Mouse (Mus musculus) myocyte (in vitro differentiated cells): ENCODE data around the gene Rab38. TPM values are rescaled to one million over a fixed set of nuclear protein-coding genes. Genes with fewer than 3 reads are reported as not detected.

Experiments used
- H3K27me3 ChIP-seq: one replicate; pipeline ENCODE4 v1.6.1; 2011; ENCODE audit not compliant: control insufficient read depth, insufficient read depth, insufficient read length
- H3K36me3 ChIP-seq: one replicate; pipeline ENCODE4 v1.6.1; 2011; ENCODE audit not compliant: control insufficient read depth, insufficient read depth
- H3K4me2 ChIP-seq: one replicate; pipeline ENCODE4 v1.6.1; 2011; ENCODE audit warnings: low read depth, control low read depth
- H3K4me3 ChIP-seq: one replicate; pipeline ENCODE4 v1.5.1; 2011; ENCODE audit warnings: mild to moderate bottlenecking, control low read depth, moderate library complexity
- H3K79me2 ChIP-seq: one replicate; pipeline ENCODE4 v1.6.1; 2011; ENCODE audit not compliant: control insufficient read depth, insufficient read depth
- H3ac ChIP-seq: one replicate; pipeline ENCODE4 v1.6.1; 2011; ENCODE audit not compliant: control insufficient read depth, insufficient read length
- CEBPB ChIP-seq: IDR thresholded peaks from 2 replicates; pipeline ENCODE4 v1.6.1; 2011; ENCODE audit warnings: mild to moderate bottlenecking, moderate library complexity; ENCODE audit not compliant: poor library complexity, insufficient read depth, severe bottlenecking
- E2F4 ChIP-seq: IDR thresholded peaks from one replicate; pipeline ENCODE4 v1.6.1; 2011; ENCODE audit warnings: mild to moderate bottlenecking, control low read depth, moderate library complexity; ENCODE audit not compliant: insufficient read depth
- MAX ChIP-seq: IDR thresholded peaks from one replicate; pipeline ENCODE4 v1.6.1; 2011; ENCODE audit warnings: low read depth, mild to moderate bottlenecking, control low read depth
- MYOD1 ChIP-seq, 3 experiments: IDR thresholded peaks; one replicate each; pipeline ENCODE4 v1.6.1; 2011; ENCODE audit warnings: control low read depth in 2 of 3, low read depth in 2 of 3, mild to moderate bottlenecking in 2 of 3, moderate library complexity in 1 of 3; ENCODE audit not compliant: insufficient read length in 2 of 3, control insufficient read depth in 1 of 3
- MYOG ChIP-seq, 3 experiments: IDR thresholded peaks; one replicate each; pipeline ENCODE4 v1.6.1; 2011; ENCODE audit warnings: control low read depth in 2 of 3, low read depth in 2 of 3, mild to moderate bottlenecking in 2 of 3; ENCODE audit not compliant: insufficient read length in 2 of 3, control insufficient read depth in 1 of 3, insufficient read depth in 1 of 3
- POLR2A ChIP-seq: IDR thresholded peaks from one replicate; pipeline ENCODE4 v1.6.1; 2011; ENCODE audit warnings: low read depth, mild to moderate bottlenecking, control low read depth, moderate library complexity; ENCODE audit not compliant: insufficient read length
- POLR2AphosphoS2 ChIP-seq: IDR thresholded peaks from one replicate; pipeline ENCODE4 v1.6.1; 2011; ENCODE audit warnings: low read depth, control low read depth; ENCODE audit not compliant: insufficient read length
- REST ChIP-seq: IDR thresholded peaks from one replicate; pipeline ENCODE4 v1.6.1; 2011; ENCODE audit warnings: mild to moderate bottlenecking, control low read depth, moderate library complexity; ENCODE audit not compliant: insufficient read depth, insufficient read length
- SRF ChIP-seq: IDR thresholded peaks from one replicate; pipeline ENCODE4 v1.6.1; 2011; ENCODE audit warnings: low read depth; ENCODE audit not compliant: control insufficient read depth, insufficient read length
- TCF12 ChIP-seq: IDR thresholded peaks from one replicate; pipeline ENCODE4 v1.6.1; 2011; ENCODE audit warnings: mild to moderate bottlenecking, control low read depth; ENCODE audit not compliant: poor library complexity, insufficient read depth, severe bottlenecking
- TCF3 ChIP-seq: IDR thresholded peaks from one replicate; pipeline ENCODE4 v1.6.1; 2011; ENCODE audit warnings: low read depth, control low read depth; ENCODE audit not compliant: insufficient read length
- USF1 ChIP-seq: IDR thresholded peaks from one replicate; pipeline ENCODE4 v1.6.1; 2011; ENCODE audit warnings: low read depth, mild to moderate bottlenecking, control low read depth, moderate library complexity
- polyA plus RNA-seq: library from polyadenylated mRNA; unstranded; fragments of >200 nt; fragmentation: generic; extraction: Trizol; gene quantifications from one replicate; pipeline ENCODE4 v1.2.1, GENCODE M21; 2012; ENCODE audit warnings: missing spikeins

Rab38 gene
- polyA plus RNA-seq, 1 experiment: 0.76 TPM

DNA sequence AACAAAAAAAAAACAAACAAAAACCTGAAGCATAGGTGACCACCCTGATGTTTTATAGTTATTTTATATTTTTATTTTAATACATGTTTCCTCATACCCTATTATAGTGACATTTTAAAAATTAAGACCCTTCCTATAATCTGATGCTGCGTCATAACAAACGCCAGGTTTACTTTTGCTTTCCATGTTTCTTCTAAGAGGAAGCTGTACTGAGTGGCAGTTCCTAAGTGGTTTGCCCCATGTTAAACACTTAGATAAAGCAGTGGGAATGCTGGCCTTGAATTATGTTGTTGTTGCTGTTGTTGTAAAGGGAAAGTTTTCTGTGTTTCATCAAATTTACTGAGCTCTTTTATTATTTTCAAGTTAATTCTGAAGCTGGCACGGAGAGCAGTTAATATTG is 27.8 kb downstream of the Rab38 start:
- H3K4me2 ChIP-seq: no peak overlapping the region
- H3K79me2 ChIP-seq: no peaks in the 10 kb centered on the region
- TF ChIP-seq TCF3: no peak
- TF ChIP-seq POLR2AphosphoS2: no peak
- no peak for TF ChIP-seq CEBPB
- no peak for TF ChIP-seq MYOD1 (IDR thresholded peaks at IDR 0.05; ENCODE audit: control insufficient read depth in 1 of 3, insufficient read length in 2 of 3, low read depth in 2 of 3)
- TF ChIP-seq MYOG (IDR thresholded peaks at IDR 0.05; ENCODE audit: control insufficient read depth in 1 of 3, insufficient read depth in 1 of 3, insufficient read length in 2 of 3, low read depth in 2 of 3): no peak
- TF ChIP-seq MAX: no peak
- no peak for TF ChIP-seq SRF
- no peak for TF ChIP-seq POLR2A
- no peak for TF ChIP-seq E2F4
- TF ChIP-seq TCF12: no peak
- no peak for TF ChIP-seq USF1
- no peak for TF ChIP-seq REST
- H3K27me3 ChIP-seq: no peaks in the 10 kb centered on the region
- H3ac ChIP-seq: no peak overlapping the region
- no peaks in the 10 kb centered on the region for H3K36me3 ChIP-seq
- H3K4me3 ChIP-seq: no peak overlapping the region

DNA sequence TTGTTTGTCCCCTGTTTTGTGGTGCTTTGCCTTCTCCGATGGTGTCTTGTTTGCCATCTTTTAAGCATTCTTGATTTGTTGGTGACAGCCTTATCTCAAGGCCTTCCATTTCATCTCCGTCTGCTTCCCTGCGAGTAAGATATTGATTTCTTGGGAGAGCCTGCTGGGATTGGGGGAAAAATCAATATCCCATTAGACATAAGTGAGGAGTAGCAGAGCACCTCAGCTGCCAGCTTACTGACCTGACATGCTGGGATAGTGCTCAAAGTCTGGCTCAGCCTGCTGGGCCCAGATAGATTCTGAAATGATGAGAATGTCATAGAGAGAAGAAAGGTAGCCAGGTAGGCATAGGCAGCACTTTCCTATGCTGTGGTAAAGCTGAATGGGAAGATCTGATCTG is 37.7 kb downstream of the Rab38 start:
- TF ChIP-seq USF1 (no peak), TCF12 (no peak), MYOD1 (IDR thresholded peaks at IDR 0.05; ENCODE audit: control insufficient read depth in 1 of 3, insufficient read length in 2 of 3, low read depth in 2 of 3) (no peak), MYOG (IDR thresholded peaks at IDR 0.05; ENCODE audit: control insufficient read depth in 1 of 3, insufficient read depth in 1 of 3, insufficient read length in 2 of 3, low read depth in 2 of 3) (no peak), POLR2A (no peak), POLR2AphosphoS2 (no peak), SRF (no peak), MAX (no peak), REST (no peak), CEBPB (no peak)
- Histone ChIP-seq H3K4me3 (no peak overlapping the region), H3K4me2 (no peak overlapping the region), H3K27me3 (no peaks in the 10 kb centered on the region), H3ac (no peak overlapping the region), H3K36me3 (no peaks in the 10 kb centered on the region), H3K79me2 (no peaks in the 10 kb centered on the region)

DNA sequence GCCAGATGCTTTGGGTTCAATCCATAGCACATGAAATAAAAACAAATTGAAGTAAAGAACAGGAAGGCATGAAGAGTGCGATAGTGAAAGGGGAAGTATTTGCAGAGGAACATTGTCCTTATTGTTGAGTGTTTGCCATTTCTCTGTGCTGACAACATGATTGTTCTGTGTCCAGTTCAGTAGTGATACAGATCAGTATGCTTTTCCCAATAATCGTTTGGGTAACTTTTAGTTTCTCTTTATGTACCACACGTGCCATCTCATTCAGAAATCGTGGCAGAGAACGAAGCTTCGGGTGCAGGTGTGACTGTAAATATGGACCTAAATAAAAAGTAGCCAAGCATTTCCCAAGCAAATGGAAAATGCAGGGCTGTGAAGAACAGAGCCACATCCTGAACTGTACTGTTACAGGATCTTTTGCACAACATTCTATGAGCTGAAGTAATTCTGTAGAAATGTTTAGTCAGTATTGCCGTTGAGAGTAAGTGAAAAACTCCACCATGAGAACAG is 52.1 kb downstream of the Rab38 start:
- H3K4me3 ChIP-seq: no peak overlapping the region
- no peaks in the 10 kb centered on the region for H3K36me3 ChIP-seq
- no peaks in the 10 kb centered on the region for H3K27me3 ChIP-seq
- TF ChIP-seq TCF12 (no peak), TCF3 (no peak), MYOG (IDR thresholded peaks at IDR 0.05; ENCODE audit: control insufficient read depth in 1 of 3, insufficient read depth in 1 of 3, insufficient read length in 2 of 3, low read depth in 2 of 3) (no peak), SRF (no peak), POLR2AphosphoS2 (no peak), USF1 (no peak), REST (no peak), E2F4 (no peak), POLR2A (no peak), MYOD1 (IDR thresholded peaks at IDR 0.05; ENCODE audit: control insufficient read depth in 1 of 3, insufficient read length in 2 of 3, low read depth in 2 of 3) (no peak), CEBPB (no peak), MAX (no peak)
- H3ac ChIP-seq: no peak overlapping the region
- H3K79me2 ChIP-seq: no peaks in the 10 kb centered on the region
- peak overlapping the region; percentile 43 for H3K4me2 ChIP-seq

DNA sequence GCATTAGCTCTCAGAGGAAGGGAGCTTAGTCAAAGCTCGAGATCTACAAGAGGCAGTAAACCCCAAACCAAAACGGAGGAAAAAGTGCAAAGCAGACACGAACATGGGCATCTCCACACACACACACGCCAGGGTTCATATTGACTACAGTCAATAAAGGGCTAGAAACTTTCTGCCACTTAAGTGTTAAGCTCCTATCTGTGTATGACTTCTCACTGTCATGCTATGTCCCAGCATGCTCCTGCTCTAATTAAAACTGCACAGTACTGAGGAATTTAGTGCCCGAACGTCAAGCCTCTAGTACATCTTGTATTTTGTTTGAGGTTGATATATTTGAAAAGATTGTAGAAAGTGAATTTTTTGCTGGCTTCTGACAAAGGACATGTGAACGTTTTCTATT is 52.6 kb downstream of the Rab38 start:
- no peaks in the 10 kb centered on the region for H3K27me3 ChIP-seq
- peak overlapping the region; percentile 43 for H3K4me2 ChIP-seq
- H3K4me3 ChIP-seq: no peak overlapping the region
- no peaks in the 10 kb centered on the region for H3K36me3 ChIP-seq
- no peaks in the 10 kb centered on the region for H3K79me2 ChIP-seq
- TF ChIP-seq TCF12 (no peak), MYOG (IDR thresholded peaks at IDR 0.05; ENCODE audit: control insufficient read depth in 1 of 3, insufficient read depth in 1 of 3, insufficient read length in 2 of 3, low read depth in 2 of 3) (no peak), SRF (no peak), E2F4 (no peak), REST (no peak), CEBPB (no peak), POLR2AphosphoS2 (no peak), TCF3 (no peak), MYOD1 (IDR thresholded peaks at IDR 0.05; ENCODE audit: control insufficient read depth in 1 of 3, insufficient read length in 2 of 3, low read depth in 2 of 3) (no peak)
- no peak overlapping the region for H3ac ChIP-seq
